Mouse (Mus musculus) E14TG2a.4 (cell line): ENCODE results near the gene Tpcn2.

Experiments
- CTCF ChIP-seq: conservative IDR thresholded peaks from 2 replicates; pipeline ENCODE4 v1.5.1; 2014; ENCODE audit warnings: low read length
- NANOG ChIP-seq: IDR thresholded peaks from 2 replicates; pipeline ENCODE4 v1.6.1; 2014; ENCODE audit warnings: borderline replicate concordance, low read length, mixed read lengths

- no peak for TF ChIP-seq CTCF
- TF ChIP-seq NANOG, result no peak
These were observed 48.7 kb upstream of the Tpcn2 start for GRCm38 (mm10) chr7:145332376-145333041.
